Mouse (Mus musculus): Measurements from ENCODE around the gene Coq8a. TPM values are rescaled to one million over a fixed set of nuclear protein-coding genes. Genes with fewer than 3 reads are reported as not detected.

Coq8a gene
- total RNA-seq, 2 experiments from 2014 or later: 44.0 to 46.2 TPM

GRCm38 (mm10) chr1:180200722-180201121 lies 1.3 kb upstream of the Coq8a start:
- DNase-seq (ENCODE audit: low spot score in 2 of 2): no peak

GRCm38 (mm10) chr1:180199715-180200050 lies 281 bp upstream of the Coq8a start:
- DNase-seq (ENCODE audit: low spot score in 2 of 2): no peak

GRCm38 (mm10) chr1:180197956-180198355 lies 1.4 kb downstream of the Coq8a start:
- no peak for DNase-seq (ENCODE audit: low spot score in 2 of 2)

- no peak for DNase-seq (ENCODE audit: low spot score in 2 of 2)
Measured at GRCm38 (mm10) chr1:180196508-180196907, 2.9 kb downstream of the Coq8a start.

- DNase-seq (ENCODE audit: low spot score in 2 of 2): peak; percentile 94 to 99
Measured at GRCm38 (mm10) chr1:180195703-180196381, 3.6 kb downstream of the Coq8a start.

GRCm38 (mm10) chr1:180194781-180195471 lies 4.5 kb downstream of the Coq8a start:
- DNase-seq (ENCODE audit: low spot score in 2 of 2): peak; percentile 21 to 22

GRCm38 (mm10) chr1:180194048-180194447 lies 5.4 kb downstream of the Coq8a start:
- no peak for DNase-seq (ENCODE audit: low spot score in 2 of 2)

GRCm38 (mm10) chr1:180193391-180193935 lies 5.9 kb downstream of the Coq8a start:
- no peak for DNase-seq (ENCODE audit: low spot score in 2 of 2)

GRCm38 (mm10) chr1:180192866-180193265 lies 6.5 kb downstream of the Coq8a start:
- DNase-seq (ENCODE audit: low spot score in 2 of 2): no peak

GRCm38 (mm10) chr1:180191651-180192220 lies 7.7 kb downstream of the Coq8a start:
- DNase-seq (ENCODE audit: low spot score in 2 of 2): no peak

- no peak for DNase-seq (ENCODE audit: low spot score in 2 of 2)
Measured at GRCm38 (mm10) chr1:180191112-180191511, 8.3 kb downstream of the Coq8a start.

- no peak for DNase-seq (ENCODE audit: low spot score in 2 of 2)
Measured at GRCm38 (mm10) chr1:180188951-180189350, 10.5 kb downstream of the Coq8a start.

- DNase-seq (ENCODE audit: low spot score in 2 of 2): no peak
Measured at GRCm38 (mm10) chr1:180186371-180186770, 13.0 kb downstream of the Coq8a start.

GRCm38 (mm10) chr1:180185877-180186276 lies 13.5 kb downstream of the Coq8a start:
- no peak for DNase-seq (ENCODE audit: low spot score in 2 of 2)

GRCm38 (mm10) chr1:180184768-180185167 lies 14.6 kb downstream of the Coq8a start:
- DNase-seq (ENCODE audit: low spot score in 2 of 2): no peak

GRCm38 (mm10) chr1:180183525-180184159 lies 15.8 kb downstream of the Coq8a start:
- DNase-seq (ENCODE audit: low spot score in 2 of 2): no peak

- no peak for DNase-seq (ENCODE audit: low spot score in 2 of 2)
Measured at GRCm38 (mm10) chr1:180182731-180183130, 16.7 kb downstream of the Coq8a start.

GRCm38 (mm10) chr1:180181966-180182319 lies 17.5 kb downstream of the Coq8a start:
- DNase-seq (ENCODE audit: low spot score in 2 of 2): no peak

GRCm38 (mm10) chr1:180181304-180181965 lies 18.0 kb downstream of the Coq8a start:
- no peak for DNase-seq (ENCODE audit: low spot score in 2 of 2)

- DNase-seq (ENCODE audit: low spot score in 2 of 2): no peak
Measured at GRCm38 (mm10) chr1:180179840-180180239, 19.6 kb downstream of the Coq8a start.

GRCm38 (mm10) chr1:180179100-180179499 lies 20.3 kb downstream of the Coq8a start:
- no peak for DNase-seq (ENCODE audit: low spot score in 2 of 2)
